Mouse (Mus musculus): Measurements from ENCODE around the gene Rptor. TPM values are rescaled to one million over a fixed set of nuclear protein-coding genes. Genes with fewer than 3 reads are reported as not detected.

Gene Rptor
- total RNA-seq, 2 experiments from 2014 or later: 50.2 to 61.3 TPM

DNA sequence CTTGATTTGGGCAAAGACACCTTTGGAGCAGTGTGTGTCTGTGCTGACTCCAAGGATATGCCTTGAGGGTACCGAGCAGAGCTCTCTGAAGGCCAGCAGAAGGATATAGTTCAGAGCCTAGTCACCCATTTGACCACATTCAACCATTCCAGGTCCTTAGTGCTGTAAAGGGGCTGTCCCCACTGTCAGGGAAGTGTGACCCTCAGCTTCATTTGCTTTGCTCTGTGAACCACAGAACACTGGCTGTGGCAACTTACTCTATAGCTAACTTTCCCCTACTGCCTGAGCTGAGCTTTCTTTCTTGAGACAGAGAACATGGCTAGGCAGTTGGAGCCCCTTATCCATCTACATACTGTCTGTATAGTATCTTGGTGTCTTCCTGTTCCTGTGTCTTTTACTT is 175.2 kb downstream of the Rptor start:
- DNase-seq (ENCODE audit: low spot score in 2 of 2): no peak

DNA sequence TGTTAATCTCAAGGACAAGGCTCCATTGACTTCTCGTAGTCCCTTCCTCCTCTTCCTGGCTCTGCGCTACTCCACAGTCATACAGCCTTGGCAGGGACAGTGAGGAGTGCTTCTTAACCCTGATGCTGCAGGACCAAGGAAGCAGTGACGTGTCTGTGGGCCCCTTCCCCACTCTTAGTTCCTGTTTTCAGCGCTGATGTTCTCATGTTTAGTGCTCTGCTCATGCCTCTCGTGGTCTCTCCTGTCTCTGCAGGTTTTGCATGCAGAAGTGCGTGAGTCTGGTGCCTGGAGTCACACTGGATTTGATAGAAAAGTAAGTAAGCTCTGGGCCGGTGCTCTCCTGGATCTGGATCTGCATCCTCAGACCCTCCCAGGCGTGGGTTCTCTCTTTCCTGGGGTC is 177.6 kb downstream of the Rptor start:
- DNase-seq (ENCODE audit: low spot score in 2 of 2): no peak

DNA sequence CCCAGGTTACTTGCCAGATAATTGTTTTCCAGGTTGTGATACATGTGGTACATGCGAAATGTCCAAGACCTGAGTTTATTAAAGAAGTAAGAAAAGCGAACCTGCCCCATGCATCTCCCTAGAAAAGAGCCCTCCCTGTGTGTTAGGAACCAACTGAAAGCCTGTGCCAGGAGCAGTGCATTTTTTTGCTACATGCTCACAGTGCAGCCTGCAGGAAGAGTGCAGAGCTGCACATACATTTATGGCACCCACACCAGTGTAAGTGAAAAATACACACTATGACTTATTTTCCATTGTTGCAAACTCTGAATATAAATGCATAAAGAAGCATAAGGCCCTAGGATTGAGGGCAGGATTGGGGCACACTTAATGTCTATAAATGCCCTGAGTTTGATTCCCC is 178.5 kb downstream of the Rptor start:
- no peak for DNase-seq (ENCODE audit: low spot score in 2 of 2)

DNA sequence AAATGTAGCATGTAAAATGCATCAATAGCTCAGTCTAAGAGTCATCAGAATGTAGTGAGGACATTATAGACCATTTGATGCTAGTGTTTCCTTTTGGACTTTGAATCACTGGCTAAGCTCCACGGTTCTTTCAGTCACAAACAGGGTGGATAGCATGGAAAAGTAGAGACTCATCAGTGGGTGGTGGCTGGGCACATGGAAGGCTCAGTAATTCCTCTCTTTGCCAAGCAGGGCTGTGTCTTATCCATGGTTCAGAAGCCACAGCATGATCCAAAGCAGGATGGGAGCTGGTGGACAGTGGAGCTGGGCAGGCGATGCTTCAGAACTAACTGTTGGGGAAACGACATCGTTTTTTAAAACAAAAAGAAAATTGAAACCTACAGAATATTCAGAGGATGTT is 179.0 kb downstream of the Rptor start:
- no peak for DNase-seq (ENCODE audit: low spot score in 2 of 2)

DNA sequence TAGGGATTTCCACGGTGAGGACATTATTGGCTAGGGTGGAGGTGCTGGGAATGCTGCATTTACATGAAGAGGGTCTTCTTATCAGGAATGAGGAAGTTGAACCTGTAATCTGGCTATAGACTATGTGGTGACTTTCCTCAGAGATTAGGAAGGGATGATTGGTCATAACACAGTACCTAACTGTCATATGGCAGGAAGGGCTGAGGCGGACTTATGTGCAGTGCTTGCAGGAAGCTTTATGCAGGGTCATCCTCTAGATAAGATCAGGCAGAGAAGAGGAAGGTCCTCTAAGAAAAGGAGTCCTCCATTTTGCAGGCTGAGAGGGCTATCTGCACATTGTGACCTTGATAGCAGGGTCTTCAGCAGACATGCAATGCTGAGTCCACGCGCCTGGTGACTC is 180.9 kb downstream of the Rptor start:
- no peak for DNase-seq (ENCODE audit: low spot score in 2 of 2)

DNA sequence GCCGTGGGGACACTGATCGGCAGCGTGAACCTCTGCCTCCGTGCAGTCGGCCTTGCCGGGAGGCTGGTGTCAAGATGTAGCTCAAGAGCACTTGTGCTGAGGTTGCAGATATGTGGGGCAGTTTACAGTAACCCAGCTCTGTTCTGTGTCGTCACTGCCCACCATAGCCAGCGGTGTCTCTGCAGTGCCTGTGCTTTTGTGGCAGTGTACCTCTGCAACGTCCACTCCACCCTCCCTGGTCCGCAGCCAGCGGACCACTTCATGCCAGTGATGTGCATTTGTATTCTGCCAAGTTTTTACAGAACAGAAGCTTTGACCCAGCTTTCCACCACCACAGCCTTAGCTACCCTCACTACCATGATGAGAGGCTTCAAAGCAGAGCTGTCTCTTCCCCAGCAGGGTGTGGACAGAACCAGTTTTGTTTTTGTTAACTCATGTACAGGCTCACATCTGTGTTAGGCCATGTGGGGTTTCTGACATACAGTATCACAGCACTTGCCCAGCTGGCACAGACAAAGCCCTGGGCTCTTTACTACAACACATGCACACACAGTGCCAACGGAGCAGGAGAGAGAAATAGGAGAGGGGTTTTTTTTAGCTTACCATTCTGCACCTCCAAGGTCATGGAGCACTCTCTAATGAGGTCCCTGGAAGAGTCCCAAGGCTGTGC is 182.1 kb downstream of the Rptor start:
- no peak for DNase-seq (ENCODE audit: low spot score in 2 of 2)

DNA sequence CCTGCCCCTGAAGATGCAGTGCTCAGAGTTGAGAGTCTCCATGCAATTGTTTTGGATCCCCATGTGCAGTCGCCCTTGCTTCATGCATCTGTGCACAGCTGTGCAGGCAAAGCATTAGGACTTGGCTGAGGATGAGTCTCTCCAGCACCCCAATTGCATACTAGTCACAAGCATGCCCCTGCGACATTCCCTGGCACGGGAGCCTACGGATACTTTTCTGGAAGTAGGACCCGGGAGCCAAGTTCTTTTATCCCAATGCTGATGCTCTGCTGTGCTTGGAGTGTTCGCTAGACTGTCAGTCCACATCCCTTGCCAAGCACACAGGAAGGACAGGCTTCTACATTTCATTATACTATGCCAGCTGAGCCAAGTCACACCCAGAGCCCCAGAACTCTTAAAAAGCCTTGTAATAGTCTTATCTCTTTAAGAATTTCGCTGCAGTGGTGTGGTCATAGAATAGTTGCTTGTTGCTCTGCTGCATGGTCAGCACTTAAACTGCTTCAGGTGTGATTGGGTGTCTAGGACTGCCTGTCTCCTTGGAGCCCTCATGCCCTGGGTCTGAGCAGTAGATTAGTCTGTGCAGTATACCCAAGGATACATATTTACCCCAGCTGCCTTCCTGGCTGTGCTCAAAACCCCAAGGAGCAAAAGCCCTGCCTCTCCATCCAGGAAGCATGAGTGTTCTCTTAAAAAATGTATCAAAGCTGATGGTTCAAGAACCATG is 183.1 kb downstream of the Rptor start:
- DNase-seq (ENCODE audit: low spot score in 2 of 2): no peak

DNA sequence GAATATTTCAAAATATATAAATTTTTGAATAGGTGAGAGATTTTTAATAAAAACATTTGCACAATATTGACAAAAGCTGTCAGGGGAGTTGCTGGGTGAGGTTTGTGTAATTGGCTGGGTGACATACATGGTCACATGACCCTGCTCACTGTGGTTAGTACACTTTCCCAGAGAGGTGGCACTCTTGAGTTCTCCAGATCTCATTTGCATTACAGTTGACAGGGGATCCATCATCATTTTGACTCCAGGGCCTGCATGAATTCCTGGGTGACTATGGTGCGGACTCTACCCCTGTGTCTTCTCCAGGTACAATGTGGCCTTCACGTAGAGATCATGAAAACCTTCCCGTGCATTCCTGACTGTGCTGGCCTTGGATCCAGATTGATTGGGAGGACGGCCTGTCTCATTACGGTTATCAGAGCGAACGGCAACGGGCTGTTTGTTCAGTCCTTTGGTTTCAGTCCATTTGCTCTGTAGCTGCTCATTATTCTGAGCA is 183.7 kb downstream of the Rptor start:
- no peak for DNase-seq (ENCODE audit: low spot score in 2 of 2)

DNA sequence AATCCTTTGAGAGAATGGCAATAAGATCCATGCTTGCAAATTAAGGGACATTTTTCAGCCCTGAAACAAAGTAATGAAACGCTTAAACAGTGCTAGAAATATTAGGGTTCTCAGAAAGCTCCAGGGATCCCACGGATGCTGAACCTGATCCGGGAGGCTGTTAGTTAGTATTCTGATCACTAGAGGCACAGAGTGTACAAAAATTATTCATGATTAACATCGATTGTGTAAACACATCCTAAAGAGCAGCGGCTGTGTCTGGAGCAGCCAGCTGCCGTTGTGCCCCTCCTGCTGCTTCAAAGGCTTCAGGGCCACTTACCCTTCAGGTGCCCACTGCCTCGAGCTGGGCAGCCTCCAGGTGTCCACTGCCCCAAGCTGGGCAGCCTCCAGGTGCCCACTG is 185.8 kb downstream of the Rptor start:
- no peak for DNase-seq (ENCODE audit: low spot score in 2 of 2)

DNA sequence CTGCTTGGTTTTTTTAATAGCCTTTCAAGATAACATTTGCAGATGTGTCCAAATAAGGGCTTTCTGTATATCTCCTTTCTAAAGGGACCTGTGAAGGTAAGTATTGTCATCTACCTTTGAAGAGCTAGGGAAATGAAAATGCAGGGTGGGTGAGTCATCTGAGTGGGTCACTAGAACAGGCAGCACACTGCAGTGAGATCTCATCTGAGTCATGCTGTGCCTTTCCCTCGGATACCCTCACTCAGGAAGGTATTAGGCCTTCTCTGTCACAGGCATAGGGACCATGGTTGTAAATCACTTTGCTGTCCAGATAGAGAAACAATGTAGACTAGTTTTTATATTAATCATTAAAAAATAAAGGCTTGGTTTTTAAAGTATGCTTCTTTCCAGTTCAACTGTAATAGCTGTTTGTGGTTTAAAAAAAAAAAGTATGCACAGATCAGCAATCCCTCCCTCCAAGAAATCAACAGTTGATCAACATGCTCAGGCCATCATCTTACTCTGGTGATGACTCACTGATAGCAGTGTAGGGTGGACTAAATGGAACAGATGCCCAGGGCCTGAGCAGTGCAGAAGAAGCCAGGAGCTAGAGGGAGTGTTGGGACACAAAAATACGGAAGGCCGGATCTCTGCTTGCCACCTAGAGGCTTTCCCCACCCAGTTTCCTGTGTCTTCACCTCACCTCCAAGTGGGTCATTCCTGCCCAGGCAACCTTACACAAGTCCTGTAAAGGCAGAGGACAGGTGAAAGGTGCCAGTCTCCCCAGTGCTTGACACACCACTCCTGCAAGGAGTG is 186.4 kb downstream of the Rptor start:
- DNase-seq (ENCODE audit: low spot score in 2 of 2): no peak

DNA sequence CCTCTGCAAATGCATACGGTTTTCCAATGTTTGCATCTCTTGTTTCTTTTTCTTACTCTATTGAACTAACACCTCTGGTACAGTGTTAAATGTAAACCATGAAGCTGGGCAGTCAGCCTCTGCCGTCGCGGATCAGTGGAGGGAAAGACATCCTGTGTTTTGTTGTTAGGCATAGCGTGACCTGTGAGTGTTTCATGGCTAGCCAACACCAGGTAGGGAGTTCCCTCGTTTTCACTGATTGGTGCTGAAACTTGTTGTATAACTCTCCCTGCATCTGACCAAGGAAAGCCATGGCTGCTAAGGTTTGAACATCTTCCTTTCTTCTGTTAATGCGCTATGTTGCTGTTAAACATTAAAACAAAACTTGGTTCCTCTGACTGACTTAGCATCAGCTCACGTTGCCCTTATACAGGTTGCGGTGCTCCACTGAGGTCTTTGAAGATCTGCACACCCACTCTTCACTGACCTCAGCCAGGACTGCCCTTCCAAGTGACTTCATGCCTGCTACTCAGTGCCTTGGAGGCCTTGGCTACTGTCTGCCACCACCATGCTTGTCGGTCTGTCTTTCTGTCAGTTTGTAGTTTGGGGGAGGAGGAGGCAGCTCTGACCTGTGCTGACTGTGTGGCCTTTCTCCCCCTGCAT is 189.3 kb downstream of the Rptor start:
- no peak for DNase-seq (ENCODE audit: low spot score in 2 of 2)

DNA sequence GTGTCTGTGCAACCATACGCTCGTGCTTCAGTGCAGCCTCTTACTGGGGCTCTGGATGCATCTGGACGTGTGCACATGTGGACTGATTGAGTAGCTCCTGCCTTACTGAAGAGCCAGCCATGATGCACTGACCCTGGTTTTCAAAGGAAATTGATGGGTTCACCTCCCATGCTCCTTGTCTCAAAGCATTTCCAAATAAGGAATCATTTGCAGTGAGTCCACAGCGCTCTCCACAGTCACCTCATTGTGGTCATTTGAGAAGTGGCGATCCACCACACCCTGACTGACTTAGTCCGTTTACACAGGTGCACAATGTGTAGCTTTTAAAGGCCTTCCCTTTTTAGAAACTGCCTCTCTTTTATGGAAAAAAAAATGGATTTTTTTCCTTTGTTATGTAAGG is 190.7 kb downstream of the Rptor start:
- DNase-seq (ENCODE audit: low spot score in 2 of 2): no peak

DNA sequence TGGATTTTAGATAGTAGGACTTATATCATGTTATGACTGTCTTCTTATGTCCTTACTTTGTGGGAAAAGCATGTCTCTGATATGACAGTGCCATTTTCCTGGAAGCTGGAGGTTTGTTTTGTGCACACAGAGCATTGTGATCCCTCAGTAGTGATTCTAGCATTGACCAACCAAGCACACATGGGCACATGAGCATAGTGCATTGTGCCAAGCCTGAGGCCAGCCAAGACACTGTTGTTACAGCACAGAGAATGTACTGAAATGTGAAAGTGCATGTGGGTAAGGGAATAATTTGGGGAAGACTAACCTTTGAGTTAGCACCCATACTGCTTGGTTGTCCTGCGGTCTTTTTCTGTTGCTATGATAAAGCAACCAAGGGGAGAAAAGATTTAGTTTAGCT is 191.3 kb downstream of the Rptor start:
- no peak for DNase-seq (ENCODE audit: low spot score in 2 of 2)

DNA sequence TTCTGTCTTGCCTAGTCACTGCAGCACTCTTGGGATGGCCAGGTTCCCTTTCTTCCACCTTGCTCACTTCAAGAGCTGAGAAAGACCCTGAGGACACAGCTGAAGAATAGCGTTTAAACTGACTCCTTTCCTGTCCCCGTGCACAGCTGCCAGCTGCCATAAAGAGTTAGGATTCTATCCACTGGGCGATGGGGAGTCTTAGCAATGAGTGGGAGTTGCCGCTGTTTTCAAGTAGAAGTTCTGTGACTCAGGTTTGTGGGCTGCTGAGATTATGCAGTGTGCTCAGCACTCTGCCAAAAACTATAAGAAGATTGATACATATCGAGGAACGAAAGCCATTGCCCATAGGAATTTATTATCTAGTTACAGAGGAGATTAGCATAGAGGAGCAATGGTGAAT is 192.0 kb downstream of the Rptor start:
- DNase-seq (ENCODE audit: low spot score in 2 of 2): no peak

DNA sequence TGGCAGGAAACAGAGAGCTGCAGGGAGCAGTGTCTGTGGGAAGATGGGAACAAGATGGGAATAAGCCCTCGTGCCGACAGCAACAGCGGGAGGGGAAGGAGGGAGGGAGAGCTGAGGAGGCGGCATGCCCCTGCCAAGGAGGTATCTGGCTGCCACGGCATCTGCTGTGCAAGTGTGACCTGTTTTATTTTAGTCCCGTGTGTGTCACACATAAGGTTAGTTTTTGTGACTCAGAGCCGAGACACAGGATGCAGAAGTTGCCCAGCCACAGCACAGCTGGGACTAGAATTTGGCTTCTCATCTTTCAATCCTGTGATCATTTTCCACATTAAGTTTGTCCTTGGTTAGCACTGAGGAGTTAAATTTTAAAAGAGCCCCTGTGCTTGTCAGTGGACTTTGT is 193.7 kb downstream of the Rptor start:
- peak in 1 of 2 experiments; percentile 31 for DNase-seq (ENCODE audit: low spot score in 2 of 2)

DNA sequence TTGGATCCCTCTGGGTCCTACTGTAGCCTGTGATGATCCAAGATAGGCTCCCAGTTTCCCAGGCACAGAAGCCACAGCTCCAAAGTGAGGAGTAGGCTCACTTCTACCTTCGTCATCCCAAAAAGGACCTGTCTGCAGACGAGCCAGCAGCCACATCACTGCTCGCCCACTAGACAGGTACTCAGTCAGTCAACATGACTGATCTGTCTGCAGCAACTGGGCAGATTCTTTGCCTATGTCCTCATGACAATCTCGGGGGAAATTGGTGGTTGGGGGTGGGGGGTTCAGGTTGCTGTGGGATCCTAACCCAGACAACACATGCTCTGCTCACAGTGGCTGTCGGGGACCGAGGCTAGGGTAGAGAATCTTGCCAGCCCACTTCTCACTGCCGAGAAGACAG is 194.1 kb downstream of the Rptor start:
- DNase-seq (ENCODE audit: low spot score in 2 of 2): no peak

DNA sequence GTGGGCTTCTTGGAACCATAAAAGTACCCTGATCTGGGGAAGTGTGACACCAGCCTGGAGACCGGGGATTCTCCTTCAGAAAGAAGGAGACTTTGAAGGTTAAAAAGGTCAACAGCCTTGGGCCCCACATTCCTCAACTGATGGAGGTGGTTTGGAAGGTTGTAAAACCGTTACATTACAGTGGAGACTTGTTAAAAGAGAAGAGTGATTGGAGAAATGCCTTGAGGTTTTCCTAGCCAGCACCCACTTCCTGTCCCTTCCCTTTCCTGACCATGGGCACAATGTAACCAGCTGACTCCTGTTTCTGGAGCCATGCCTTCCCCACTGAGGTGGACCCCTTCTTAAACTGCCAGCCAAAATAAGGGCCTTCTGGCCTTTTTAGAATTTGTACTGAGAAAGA is 196.8 kb downstream of the Rptor start:
- no peak for DNase-seq (ENCODE audit: low spot score in 2 of 2)

DNA sequence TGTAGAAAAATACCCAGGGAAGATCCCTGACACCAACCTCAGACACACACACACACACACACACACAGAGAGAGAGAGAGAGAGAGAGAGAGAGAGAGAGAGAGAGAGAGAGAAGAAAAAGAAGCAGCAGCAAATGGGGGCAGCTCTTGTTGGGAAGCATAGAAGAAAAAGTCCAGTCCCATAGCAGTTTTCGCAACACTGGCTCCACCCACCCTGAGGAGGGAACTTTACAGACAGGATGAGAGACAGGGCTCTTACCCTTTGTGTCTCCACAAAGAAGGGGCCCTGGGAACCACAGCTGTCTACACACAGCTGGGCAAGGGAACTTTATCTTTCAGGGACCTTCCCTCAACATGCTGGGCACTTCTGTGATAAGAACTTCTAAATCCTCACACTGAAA is 199.2 kb downstream of the Rptor start:
- no peak for DNase-seq (ENCODE audit: low spot score in 2 of 2)

DNA sequence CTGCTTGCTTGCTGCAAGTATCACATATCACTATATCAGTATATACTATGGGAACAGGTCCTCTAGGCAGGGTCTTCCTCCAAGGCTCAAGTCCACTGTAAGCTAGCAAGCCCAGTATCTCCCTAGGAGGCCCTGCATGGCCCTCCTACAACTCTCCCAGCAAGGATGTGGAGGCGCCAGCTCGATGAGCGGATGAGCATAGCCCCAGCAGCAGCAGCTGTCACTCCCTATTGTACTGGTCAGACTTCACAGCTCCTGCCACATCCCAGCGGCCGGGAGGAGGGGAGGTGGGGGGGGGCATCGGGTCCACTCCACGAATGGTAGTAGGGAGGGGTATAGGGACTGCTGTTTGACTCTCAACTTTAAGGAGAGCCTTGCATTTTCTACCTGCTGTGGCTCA is 200.2 kb downstream of the Rptor start:
- DNase-seq (ENCODE audit: low spot score in 2 of 2): no peak

DNA sequence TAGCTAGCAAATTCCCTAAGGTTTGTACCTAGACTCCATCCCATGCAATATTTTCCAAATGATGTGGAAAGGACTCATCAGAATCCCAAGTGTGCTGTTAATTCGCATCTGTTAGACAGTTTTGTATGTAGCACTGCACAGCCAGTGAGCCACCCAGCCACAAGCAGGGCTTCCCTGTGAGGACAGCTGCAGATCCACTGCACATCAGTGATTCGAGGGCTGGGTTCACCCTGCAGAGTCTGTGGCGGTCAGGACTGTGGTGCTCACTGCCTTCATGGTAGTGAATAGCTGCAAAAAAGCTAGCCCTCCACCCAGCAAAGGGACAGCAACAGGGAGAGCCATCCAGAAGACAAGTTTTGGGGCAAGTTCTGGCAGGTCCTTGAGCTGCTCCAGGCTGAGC is 201.7 kb downstream of the Rptor start:
- DNase-seq (ENCODE audit: low spot score in 2 of 2): no peak

DNA sequence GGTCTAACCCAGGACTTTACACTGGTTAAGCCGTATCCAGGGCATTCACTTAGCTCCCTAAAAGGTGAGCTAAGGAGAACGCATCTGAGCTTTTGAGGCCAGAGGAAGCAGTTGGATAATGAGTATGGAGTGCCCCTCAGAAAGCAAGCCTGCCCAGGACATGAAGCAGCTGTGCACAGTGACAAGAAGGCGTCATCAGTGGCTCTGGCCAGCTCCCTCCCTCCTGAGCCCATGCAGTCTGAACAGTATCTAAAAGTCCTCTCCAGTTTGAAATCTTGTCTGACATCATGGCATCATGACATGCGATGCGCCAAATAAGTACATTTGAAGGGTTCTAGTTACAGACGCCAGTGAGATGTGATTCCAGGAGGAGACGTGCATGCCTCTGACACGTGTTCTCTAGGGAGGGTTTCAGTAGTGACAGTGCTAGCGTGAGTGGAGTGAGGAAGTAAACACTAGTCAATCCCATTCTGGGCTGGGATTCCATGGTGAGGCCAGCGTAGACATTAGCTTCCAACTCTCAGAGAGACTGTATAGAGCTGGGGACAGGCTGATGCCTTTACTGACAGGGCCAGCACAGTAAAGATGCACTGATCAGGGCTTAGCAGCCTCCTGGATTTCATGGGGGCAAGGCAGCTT is 202.5 kb downstream of the Rptor start:
- no peak for DNase-seq (ENCODE audit: low spot score in 2 of 2)
